Mouse (Mus musculus) C2C12 (cell line): Measurements from ENCODE around the gene 0610040J01Rik.

Experiments
- CEBPB ChIP-seq: IDR thresholded peaks from one replicate; pipeline ENCODE4 v1.6.1; 2011; ENCODE audit warnings: low read depth, mild to moderate bottlenecking, control low read depth, moderate library complexity
- CTCF ChIP-seq: IDR thresholded peaks from one replicate; pipeline ENCODE4 v1.5.1; 2011; ENCODE audit not compliant: control insufficient read depth, insufficient read depth, insufficient read length
- MAX ChIP-seq: IDR thresholded peaks from one replicate; pipeline ENCODE4 v1.6.1; 2011; ENCODE audit warnings: mild to moderate bottlenecking, control low read depth
- MYOD1 ChIP-seq: IDR thresholded peaks from one replicate; pipeline ENCODE4 v1.6.1; 2011; ENCODE audit warnings: low read depth; ENCODE audit not compliant: control insufficient read depth, insufficient read length

DNA sequence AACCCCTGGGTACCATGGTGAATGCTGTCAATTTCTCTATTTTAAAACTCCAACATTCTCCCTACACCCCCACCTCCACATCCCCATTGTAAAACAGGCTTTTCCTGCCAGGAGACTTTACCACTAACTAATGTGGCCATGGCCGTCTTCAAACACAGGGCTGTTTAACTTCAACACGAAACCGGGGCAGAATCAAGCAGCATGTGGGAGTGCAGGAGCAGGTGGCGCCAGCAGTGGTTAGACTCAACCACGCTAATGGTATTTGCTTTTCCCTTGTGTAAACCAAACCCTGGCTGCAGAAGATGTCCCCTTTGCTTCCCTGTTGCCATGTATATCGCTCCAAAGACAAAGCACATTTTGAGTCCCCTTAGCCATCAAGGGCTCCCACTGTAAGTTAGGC lies 79.7 kb downstream of the 0610040J01Rik start:
- TF ChIP-seq CEBPB (no peak), CTCF (no peak), MYOD1 (no peak), MAX (no peak)
